Mouse (Mus musculus) olfactory bulb, adult 2 months (tissue): ENCODE results near the gene Gdpd3.

Experiments
- CTCF ChIP-seq: fragments of 200-500 bp; IDR thresholded peaks from 2 replicates; pipeline ENCODE4 v1.5.1; 2012; ENCODE audit warnings: low read depth, mild to moderate bottlenecking, low read length, moderate library complexity; ENCODE audit not compliant: insufficient read depth
- POLR2A ChIP-seq: fragments of 200-500 bp; IDR thresholded peaks from 2 replicates; pipeline ENCODE4 v1.6.1; 2012; ENCODE audit warnings: mild to moderate bottlenecking, low read depth, low read length, moderate library complexity; ENCODE audit not compliant: insufficient read depth

- TF ChIP-seq CTCF (no peak), POLR2A (no peak)
Measured at GRCm38 (mm10) chr7:126746798-126747197, 19.3 kb upstream of the Gdpd3 start.
